Mouse (Mus musculus) erythroblast, embryonic 14.5 days (primary cell): Measurements from ENCODE around the gene Hoxa5.

Source experiments
- GATA1 ChIP-seq: IDR thresholded peaks from 2 replicates; pipeline ENCODE4 v1.6.1; 2012; ENCODE audit warnings: low read length, inconsistent platforms, mixed read lengths
- TAL1 ChIP-seq: IDR thresholded peaks from 3 replicates; pipeline ENCODE4 v1.6.1; 2012; ENCODE audit warnings: low read length, inconsistent platforms, mixed read lengths

- TF ChIP-seq GATA1 (no peak), TAL1 (no peak)
Measured at GRCm38 (mm10) chr6:52183311-52184080, 20.9 kb downstream of the Hoxa5 start.
